Mouse (Mus musculus) large intestine, adult 2 months (tissue): ENCODE results near the gene Erbb3. TPM values are rescaled to one million over a fixed set of nuclear protein-coding genes. Genes with fewer than 3 reads are reported as not detected.
"Not testable (repeated sequence)": the region's sequence is repeated elsewhere in the genome, so short reads cannot be mapped to it uniquely, and the experiment has no call there.

Experiments
- DNase-seq: peaks from one replicate; pipeline ENCODE4 v3.0.0-alpha.2; 2012; ENCODE audit warnings: low read depth, low spot score
- WGBS: fragments of 180-500 bp; shearing (Covaris S2); methylation state at CpG from one replicate; pipeline ENCODE4 v1.1.7; 2018; 5-methylcytosine and 5-hydroxymethylcytosine counted together
- polyA plus RNA-seq: library from polyadenylated mRNA; depleted of rRNA; stranded (reverse); fragments of >200 nt; gene quantifications from 2 replicates; pipeline ENCODE4 v1.2.3, GENCODE M21; 2012

Gene Erbb3
- polyA plus RNA-seq, 1 experiment = 76.7 TPM

- DNase-seq = not testable (repeated sequence)
- 23% methylated on average over 4 of the region's 4 CpGs for WGBS
Observed at GRCm38 (mm10) chr10:128613820-128614219, 24.4 kb upstream of the Erbb3 start.

- whole genome bisulfite sequencing = 14% methylated on average over 6 of the region's 6 CpGs
- no peak for DNase-seq
Observed at GRCm38 (mm10) chr10:128613154-128613440, 23.6 kb upstream of the Erbb3 start.

GRCm38 (mm10) chr10:128612433-128613153 lies 23.1 kb upstream of the Erbb3 start:
- DNase-seq = peak; percentile 85
- 11% methylated on average over 16 of the region's 16 CpGs for WGBS

- DNase-seq = no peak
- WGBS = 34% methylated on average over 2 of the region's 2 CpGs
Observed at GRCm38 (mm10) chr10:128606483-128606882, 17.0 kb upstream of the Erbb3 start.

GRCm38 (mm10) chr10:128602470-128603128 lies 13.1 kb upstream of the Erbb3 start:
- WGBS = 43% methylated on average over 4 of the region's 4 CpGs
- DNase-seq = no peak

- 78% methylated on average over 1 of the region's 1 CpGs for WGBS
- DNase-seq = no peak
Observed at GRCm38 (mm10) chr10:128601499-128601898, 12.0 kb upstream of the Erbb3 start.

GRCm38 (mm10) chr10:128598476-128598875 lies 9.0 kb upstream of the Erbb3 start:
- 28% methylated on average over 2 of the region's 2 CpGs for WGBS
- no peak for DNase-seq

GRCm38 (mm10) chr10:128592797-128593196 lies 3.3 kb upstream of the Erbb3 start:
- no peak for DNase-seq
- 69% methylated on average over 5 of the region's 5 CpGs for WGBS

- 79% methylated on average over 6 of the region's 6 CpGs for WGBS
- DNase-seq = no peak
Observed at GRCm38 (mm10) chr10:128591436-128591835, 2.0 kb upstream of the Erbb3 start.

- WGBS = under 1% methylated on average over 43 of the region's 43 CpGs
Observed at GRCm38 (mm10) chr10:128590193-128590690, 790 bp upstream of the Erbb3 start.

GRCm38 (mm10) chr10:128588775-128589463 lies 533 bp downstream of the Erbb3 start:
- DNase-seq = no peak
- WGBS = 3% methylated on average over 23 of the region's 23 CpGs

More at GRCm38 (mm10) chr10:128590193-128590690, 790 bp upstream of the Erbb3 start:
- no peak for DNase-seq

GRCm38 (mm10) chr10:128588136-128588535 lies 1.3 kb downstream of the Erbb3 start:
- DNase-seq = no peak
- WGBS = 32% methylated on average over 1 of the region's 1 CpGs

GRCm38 (mm10) chr10:128587697-128588096 lies 1.8 kb downstream of the Erbb3 start:
- peak; percentile 88 for DNase-seq
- WGBS = 18% methylated on average over 8 of the region's 8 CpGs

GRCm38 (mm10) chr10:128587120-128587519 lies 2.3 kb downstream of the Erbb3 start:
- WGBS = 14% methylated on average over 4 of the region's 4 CpGs
- DNase-seq = no peak

- no peak for DNase-seq
- 13% methylated on average over 1 of the region's 1 CpGs for WGBS
Observed at GRCm38 (mm10) chr10:128586546-128586945, 2.9 kb downstream of the Erbb3 start.

GRCm38 (mm10) chr10:128584386-128584785 lies 5.1 kb downstream of the Erbb3 start:
- DNase-seq = peak; percentile 94
- 6% methylated on average over 4 of the region's 4 CpGs for WGBS

GRCm38 (mm10) chr10:128583644-128584043 lies 5.8 kb downstream of the Erbb3 start:
- WGBS = 17% methylated on average over 7 of the region's 7 CpGs
- peak; percentile 87 for DNase-seq

GRCm38 (mm10) chr10:128579731-128580130 lies 9.7 kb downstream of the Erbb3 start:
- WGBS = 42% methylated on average over 4 of the region's 4 CpGs
- no peak for DNase-seq

- DNase-seq = peak; percentile 87
Observed at GRCm38 (mm10) chr10:128579298-128579697, 10.2 kb downstream of the Erbb3 start.

GRCm38 (mm10) chr10:128578330-128578729 lies 11.1 kb downstream of the Erbb3 start:
- DNase-seq = no peak
- 59% methylated on average over 11 of the region's 11 CpGs for WGBS

More at GRCm38 (mm10) chr10:128579298-128579697, 10.2 kb downstream of the Erbb3 start:
- WGBS = 27% methylated on average over 3 of the region's 3 CpGs
